Mouse (Mus musculus): ENCODE data around the gene Gm17622.

Gm17622 gene

DNA sequence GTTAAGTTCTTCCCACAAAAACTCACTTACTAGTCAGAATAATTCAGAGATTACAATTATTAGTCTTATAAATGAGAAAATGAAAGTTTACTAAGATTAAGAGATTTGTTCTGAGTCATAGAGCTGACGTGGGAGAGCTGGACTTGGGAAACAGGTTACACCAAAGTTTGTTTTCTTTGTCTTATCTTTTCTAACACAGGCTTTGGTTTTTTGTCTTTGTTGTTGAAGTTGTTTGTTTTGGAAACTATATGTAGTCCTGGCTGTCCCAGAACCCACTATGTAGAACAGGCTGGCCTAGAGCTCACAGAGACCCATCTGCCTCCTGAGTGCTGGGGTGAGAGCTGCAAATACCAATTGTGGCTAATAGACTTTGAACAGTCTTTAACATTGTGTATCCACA, 20.7 kb downstream of the Gm17622 start:
- DNase-seq (ENCODE audit: low spot score), result no peak

DNA sequence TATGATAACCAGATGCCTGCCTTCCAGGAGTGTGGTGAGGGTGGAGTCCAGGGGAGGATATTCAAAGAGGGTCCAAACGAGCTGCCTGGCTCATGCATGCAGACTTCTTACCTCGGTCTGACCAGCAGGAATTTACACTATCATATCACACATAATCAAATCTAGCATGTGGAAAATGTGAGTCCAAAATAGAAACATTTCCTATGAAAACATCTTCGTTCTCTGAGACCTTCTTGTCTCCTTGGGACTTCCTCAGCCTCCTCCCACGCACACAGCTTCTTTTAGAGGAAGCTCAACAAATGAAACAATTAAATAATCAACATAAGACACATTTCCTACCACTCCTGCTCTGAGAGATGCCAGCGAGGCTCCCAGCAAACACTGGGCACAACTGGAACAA, 21.4 kb downstream of the Gm17622 start:
- DNase-seq (ENCODE audit: low spot score), result no peak

DNA sequence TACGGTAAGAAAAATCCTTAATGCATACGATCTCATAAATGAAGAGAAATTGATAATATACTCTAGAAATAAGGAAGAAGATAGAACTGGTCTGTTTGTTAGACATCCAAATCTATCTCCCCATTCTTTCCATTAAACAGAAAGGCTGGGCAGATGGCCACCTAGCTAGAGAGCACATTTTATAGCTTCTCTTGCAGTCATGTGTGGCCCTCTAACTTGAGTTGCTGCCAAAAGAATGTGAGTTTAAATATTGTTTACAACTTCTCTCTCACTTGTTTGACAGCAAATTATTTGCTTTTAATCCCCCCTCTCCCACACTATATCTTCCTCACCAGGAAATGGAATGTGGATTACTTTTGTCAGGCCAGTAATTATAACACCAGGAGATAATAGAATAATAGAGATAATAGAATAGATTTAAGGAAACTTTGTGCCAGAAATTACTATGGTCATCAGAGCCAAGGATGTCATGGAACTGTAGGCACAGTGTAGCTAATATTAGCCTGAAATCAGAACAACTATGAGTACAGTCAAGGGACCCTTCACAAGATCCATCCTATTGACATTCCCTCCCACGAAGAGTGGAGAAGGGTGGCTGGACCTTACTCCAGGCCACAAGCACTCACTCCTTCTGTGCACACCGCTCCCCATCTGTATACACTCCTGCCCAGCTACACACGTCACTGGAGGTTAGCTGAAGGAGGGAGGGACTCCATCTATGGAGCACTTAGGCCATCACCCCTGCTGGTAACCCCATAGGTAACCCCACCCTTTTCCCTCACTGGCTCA, 23.8 kb downstream of the Gm17622 start:
- DNase-seq (ENCODE audit: low spot score), result no peak

DNA sequence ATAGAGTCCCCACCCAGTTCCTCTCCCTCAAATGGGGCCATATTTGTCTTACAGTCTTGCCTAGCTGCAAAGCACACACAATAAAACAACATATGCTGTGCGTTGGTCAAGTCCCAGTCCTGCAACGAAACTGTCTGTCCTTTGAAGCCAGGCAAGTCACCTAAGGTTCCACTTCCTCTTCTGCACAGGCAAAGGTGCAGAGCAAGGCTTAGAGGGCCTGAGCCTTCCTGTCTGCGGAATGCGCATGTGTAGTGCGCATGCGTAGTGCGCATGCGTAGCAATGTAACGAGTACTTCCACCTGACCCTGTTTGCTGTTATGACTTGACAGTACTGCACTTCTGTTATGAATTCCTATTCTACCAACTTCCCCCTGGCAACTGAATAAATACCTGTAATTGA, 25.7 kb downstream of the Gm17622 start:
- DNase-seq (ENCODE audit: low spot score), result no peak

DNA sequence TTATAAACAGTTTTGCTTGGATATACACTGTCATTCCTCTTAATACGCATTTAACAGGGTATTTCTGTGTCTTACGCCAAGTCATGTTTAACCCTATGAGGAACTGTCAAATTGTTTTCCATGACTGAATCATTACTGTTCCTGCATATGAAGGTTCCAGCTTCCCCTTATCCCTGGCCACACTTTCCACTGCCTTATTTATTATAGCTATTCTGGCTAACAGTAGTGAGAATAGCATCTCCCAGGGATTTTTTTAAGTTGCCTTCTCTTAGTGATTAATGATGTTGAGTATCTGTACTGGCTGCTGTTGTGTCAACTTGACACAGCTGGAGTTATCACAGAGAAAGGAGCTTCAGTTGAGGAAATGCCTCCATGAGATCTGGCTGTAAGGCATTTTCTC, 26.8 kb downstream of the Gm17622 start:
- DNase-seq (ENCODE audit: low spot score), result no peak

DNA sequence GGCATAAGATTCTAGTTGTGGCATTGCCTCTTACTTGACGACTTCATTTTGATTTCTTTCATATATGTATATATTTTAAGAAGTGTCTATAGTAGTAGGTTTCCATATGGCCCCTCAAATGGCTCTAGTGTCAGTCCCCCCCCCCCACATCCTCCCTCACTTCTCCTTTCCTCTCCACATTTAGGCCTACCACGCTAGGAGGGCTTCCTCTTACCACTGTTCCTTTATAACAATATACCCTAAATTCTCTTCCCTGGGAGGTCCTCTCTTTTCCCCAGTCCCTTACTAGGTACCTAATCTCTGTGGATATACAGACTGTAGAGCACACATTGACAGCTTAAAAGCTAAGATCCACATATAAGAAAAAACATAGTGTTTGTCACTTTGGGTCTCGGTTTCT, 30.8 kb downstream of the Gm17622 start:
- no peak for DNase-seq (ENCODE audit: low spot score)

DNA sequence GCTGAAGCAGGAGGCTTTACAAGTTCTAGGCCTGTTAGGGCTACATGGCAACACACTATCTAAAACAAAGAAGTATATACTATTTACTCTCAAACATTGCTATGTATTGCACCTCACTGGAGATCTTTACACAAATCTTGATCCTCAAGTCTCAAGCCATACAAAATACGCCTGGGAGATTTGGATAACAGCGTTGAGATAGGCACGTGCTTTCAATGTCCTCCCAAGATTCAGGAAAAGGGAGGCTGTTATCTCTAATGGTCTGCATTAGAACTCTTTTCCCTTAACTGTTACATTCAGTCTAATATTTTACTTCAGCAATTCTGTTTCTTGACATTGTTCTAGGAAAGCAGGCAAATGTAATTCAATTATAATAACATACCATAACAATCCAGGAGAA, 36.5 kb downstream of the Gm17622 start:
- DNase-seq (ENCODE audit: low spot score), result no peak

DNA sequence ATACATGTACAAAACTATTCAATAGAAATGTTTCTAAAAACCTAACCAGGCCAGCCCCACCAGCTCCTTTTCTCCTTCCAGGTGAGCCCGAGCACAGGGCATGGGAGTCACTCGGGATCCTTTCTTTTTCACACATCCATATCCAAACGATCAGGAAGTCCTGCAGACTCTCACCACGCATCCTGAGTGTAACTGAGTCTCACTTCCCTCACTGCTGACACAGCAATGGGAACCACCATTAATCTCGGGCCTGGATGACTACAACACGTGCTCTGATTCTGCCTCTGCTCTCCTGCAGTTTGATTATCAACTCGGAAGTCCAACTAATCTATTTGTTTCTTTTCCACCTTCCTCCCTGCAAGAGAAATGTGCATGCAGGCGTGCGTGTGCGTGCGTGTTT, 37.3 kb downstream of the Gm17622 start:
- no peak for DNase-seq (ENCODE audit: low spot score)

DNA sequence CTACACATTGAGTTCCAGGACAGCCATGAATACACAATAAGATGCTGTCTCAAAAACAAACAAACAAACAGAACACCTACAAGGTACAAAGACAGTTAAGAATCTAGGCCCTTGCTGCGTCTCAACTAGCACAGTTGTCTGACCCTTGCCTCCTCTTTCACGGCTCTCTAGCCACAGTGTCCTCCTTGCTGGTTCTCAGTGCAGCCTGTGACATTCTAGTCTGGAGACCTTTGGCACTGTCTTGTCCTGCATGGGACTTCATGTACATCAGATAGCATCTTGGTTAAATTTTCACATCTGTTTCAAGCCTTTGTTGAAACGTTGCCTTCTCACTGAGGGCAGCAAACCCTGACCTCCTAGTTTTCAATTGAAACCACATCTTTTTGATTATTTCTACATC, 38.2 kb downstream of the Gm17622 start:
- DNase-seq (ENCODE audit: low spot score), result no peak

DNA sequence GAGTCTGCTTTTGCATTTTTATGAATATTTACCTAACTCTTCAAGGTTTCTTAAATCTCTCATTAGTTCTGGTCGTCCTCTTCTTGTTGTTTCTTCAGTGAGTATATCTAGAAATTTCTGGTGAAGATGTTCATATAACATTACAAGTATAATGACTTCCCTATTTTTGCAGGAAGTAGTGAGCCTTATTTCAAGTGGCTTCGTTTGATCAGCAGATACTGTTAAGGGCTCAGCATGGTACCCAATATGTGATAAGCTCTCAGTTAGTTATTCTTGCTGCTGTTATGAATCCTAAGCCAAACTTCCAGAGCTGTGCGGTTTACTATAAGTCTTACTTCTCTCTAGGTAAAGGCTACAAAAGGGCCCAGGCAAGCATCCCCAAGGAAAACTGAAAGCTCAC, 39.0 kb downstream of the Gm17622 start:
- DNase-seq (ENCODE audit: low spot score), result no peak

DNA sequence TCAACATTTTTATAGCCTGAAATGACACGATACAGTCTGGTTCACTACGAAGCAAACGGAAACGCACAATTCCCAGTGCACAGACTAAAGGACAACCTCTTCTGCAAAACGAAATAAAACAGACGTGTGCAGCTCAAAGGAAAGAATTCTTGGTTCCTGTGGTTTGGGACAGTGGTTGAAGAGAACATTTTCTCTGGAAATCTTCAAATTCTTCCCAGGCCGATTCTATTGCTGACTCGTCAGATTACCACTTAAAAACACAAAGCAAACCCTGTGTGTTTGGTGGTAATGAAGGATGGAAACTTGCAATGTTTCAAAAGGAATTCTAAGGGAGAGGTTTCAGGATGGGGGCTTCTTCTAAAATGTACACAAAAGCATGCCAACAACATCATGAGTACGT, 39.5 kb downstream of the Gm17622 start:
- no peak for DNase-seq (ENCODE audit: low spot score)

DNA sequence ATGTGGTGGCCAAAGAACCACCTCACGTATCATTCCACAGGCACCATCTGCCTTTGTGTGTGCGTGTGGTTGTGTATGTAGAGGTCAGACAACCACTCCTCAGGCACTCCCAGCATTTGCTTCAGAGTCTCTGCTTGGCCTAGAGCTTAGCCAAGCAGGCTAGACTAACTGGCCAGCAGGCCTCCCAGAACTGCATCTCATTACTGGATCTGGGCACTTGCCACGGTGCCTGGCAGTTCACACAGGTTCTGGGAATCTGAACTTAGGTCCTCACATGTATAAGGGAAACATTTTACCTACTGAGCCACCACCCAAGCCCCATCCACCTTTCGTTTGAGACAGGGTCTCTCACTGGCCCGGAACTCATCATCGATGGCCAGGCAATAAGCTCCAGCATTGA, 41.6 kb downstream of the Gm17622 start:
- DNase-seq (ENCODE audit: low spot score), result no peak

DNA sequence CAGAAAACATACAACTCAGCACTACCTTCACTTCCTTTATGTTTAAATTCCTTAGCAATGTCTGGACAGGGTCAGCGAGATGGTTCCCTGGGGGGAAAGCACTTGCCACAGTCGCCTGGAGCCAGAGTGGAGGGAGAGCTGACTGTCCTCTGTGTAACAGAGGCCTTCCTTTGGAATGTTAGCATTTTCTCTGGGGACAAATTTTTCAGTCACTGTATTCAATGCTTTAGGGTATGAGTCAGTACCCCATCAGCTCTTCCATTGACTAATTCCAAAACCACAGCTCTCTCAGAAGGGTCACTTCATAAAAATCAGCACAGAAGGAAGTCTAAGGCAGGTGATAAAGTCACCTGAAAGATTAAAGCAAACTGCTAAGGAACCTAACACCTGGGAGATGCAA, 43.2 kb downstream of the Gm17622 start:
- DNase-seq (ENCODE audit: low spot score), result no peak

DNA sequence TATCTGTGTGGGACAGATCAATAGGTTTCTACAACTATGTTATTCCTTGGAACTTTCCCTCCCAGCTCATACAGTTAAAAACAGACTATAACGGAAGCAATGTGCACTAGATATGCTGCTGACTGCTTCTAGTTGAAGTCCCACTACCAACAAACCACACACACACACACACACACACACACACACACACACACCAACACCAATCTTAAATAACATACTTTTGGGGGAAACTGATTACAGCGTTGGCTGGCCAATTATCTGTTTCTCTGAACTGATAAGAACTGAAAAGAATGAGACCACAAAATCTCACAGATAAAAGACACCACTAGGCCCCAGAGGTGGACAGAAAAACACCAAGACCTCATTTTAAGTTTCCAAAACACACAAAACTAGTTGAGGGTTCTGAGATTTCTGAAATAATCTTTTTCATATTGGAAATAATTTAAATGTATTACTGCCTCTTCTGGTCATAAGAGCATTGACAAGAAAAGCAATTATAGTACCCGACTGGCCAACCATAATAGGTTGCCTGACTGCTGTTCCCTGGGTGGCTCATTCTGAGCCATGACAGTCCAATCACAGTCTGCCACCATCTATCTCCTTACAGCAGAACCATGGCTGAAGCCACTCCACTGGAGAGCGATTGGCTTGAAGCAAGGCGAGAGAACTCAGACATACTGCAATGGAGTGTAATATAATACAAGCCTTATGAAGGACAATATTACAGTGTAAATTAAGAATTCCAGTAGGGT, 46.5 kb downstream of the Gm17622 start:
- no peak for DNase-seq (ENCODE audit: low spot score)

DNA sequence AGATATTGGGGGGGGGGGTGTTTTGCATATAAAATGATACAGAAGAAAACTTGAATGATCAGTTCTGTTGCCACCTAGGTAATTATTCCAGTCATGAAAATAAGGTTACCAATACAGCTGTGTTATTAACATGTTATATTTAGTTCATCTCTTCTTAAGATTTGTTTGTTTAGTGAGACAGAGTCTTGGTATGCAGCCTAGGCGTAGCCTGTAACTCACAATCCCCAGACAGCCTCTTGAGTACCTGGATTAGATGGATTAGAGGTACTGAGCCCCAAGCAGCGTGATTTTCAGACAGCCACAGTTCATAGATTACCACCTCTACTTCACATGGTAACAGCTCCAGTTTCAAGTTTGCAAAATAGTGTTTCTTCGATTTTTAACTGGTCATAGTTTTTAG, 47.6 kb downstream of the Gm17622 start:
- no peak for DNase-seq (ENCODE audit: low spot score)
